In the genomic region with DNA sequence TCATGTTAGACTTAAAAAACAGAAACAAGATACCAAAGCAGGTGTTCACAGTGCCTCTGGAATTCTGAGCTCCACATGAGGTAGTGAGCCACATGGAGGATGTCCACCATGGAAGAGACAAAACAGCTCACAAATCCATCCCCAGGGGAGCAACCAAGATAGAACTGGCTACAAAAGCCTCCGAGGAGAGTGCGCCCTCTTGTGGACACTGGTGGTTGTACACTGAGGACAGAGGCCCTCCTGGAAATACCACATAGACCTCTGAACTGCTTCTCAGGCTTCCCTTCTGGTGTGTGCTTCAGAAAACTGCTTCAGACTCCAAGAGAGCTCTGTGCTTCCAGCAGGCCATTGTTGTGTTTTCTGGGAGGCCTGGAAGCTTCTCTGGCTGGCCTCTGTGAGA, we compare ENCODE assay signal across 9 mouse cellular contexts. TPM values are rescaled to one million over a fixed set of nuclear protein-coding genes. Genes with fewer than 3 reads are reported as not detected.
A peak's percentile ranks its signal among the peaks of the same experiment; 100 is the strongest.
DNase-seq lines count a peak whose midpoint lies in the region; ATAC-seq and TF ChIP-seq lines count a peak whose summit lies in the region.
"Had no signal": no experiment of that assay in that cellular context is flagged by ENCODE, and none has a peak within 500 bp of the region (broad histone marks: within the 10 kb centered on the region; RNA-seq: fewer than 3 reads in every experiment).

No protein-coding gene starts in this region.

- intact Hi-C loops in gastrocnemius, postnatal 14 days (cut with DNase I; ENCODE audit: low total_unique reads) = no loop called here

- no peak overlapping the region for H3ac ChIP-seq in C2C12 (ENCODE audit: control insufficient read depth, insufficient read length, low read depth)

- H3K27me3 ChIP-seq in C2C12 (ENCODE audit: control insufficient read depth, insufficient read depth, insufficient read length) (no peaks in the 10 kb centered on the region), G1E (ENCODE audit: insufficient read depth, low read length) (peaks cover 12% of the 10 kb centered on the region)
- H3K27me3 ChIP-seq: stomach, embryonic 15.5 days had no signal

- H3K79me2 ChIP-seq in C2C12 (ENCODE audit: control insufficient read depth, insufficient read depth) = no peaks in the 10 kb centered on the region

- no peaks in the 10 kb centered on the region for H3K79me3 ChIP-seq in C2C12 (ENCODE audit: low read depth)

- ATAC-seq in G1E (ENCODE audit: extremely low read depth, insufficient number of reproducible peaks, low FRiP score, poor library complexity, severe bottlenecking) = no peak

- H3K4me1 ChIP-seq in G1E (ENCODE audit: insufficient read depth, low read depth, low read length) = peaks cover 4% of the 10 kb centered on the region

- peak; percentile 67 for DNase-seq in G1E (ENCODE audit: low spot score)
- DNase-seq in cerebellum, adult 8-10 months = peak; percentile 60
- peak; percentile 84 for DNase-seq in gastrocnemius, postnatal 14 days
- peak; percentile 50 to 85 for DNase-seq in layer of hippocampus, adult 18-20 months (ENCODE audit: low spot score in 2 of 2)
- peak; percentile 89 for DNase-seq in lung, postnatal 10 days
- DNase-seq in right cerebral cortex, postnatal 4 days = peak; percentile 74
- DNase-seq in urinary bladder, postnatal 4 days (ENCODE audit: low spot score in 2 of 2) = peak; percentile 50 to 88

- H3K4me3 ChIP-seq in C2C12 (ENCODE audit: insufficient read depth, poor library complexity, severe bottlenecking) (no peak overlapping the region), G1E (ENCODE audit: low read depth, low read length) (no peak overlapping the region)
- H3K4me3 ChIP-seq: stomach, embryonic 15.5 days had no signal

- H3K36me3 ChIP-seq in C2C12 (ENCODE audit: control insufficient read depth, insufficient read depth) (no peaks in the 10 kb centered on the region), G1E (replicated peaks) (peaks cover 3% of the 10 kb centered on the region)
- H3K36me3 ChIP-seq: stomach, embryonic 15.5 days had no signal

- TF ChIP-seq CTCF in C2C12 (IDR thresholded peaks at IDR 0.05; ENCODE audit: control insufficient read depth, insufficient read depth, insufficient read length) (peak; percentile 49), G1E (IDR thresholded peaks at IDR 0.05; ENCODE audit: low read depth, low read length) (peak; percentile 98)

- H3K9me3 ChIP-seq in G1E (replicated peaks) = no peaks in the 10 kb centered on the region
- H3K9me3 ChIP-seq: stomach, embryonic 15.5 days had no signal

TF ChIP-seq in C2C12, 6 proteins besides CTCF, POLR2A, EP300 and RAD21:
- TF ChIP-seq USF1 (IDR thresholded peaks at IDR 0.05; ENCODE audit: low read depth) = no peak
- TF ChIP-seq MYOD1 (IDR thresholded peaks at IDR 0.05; ENCODE audit: control insufficient read depth, insufficient read length, low read depth) = no peak
- no peak for TF ChIP-seq MYOG (IDR thresholded peaks at IDR 0.05; ENCODE audit: control insufficient read depth, extremely low read depth, insufficient read length)

RNA-seq across cellular contexts. Expression of a gene that starts 12.5 kb away (rescaled TPM):
- polyA plus RNA-seq in C2C12 (2012; fragmentation: generic; extraction: Trizol) (225 TPM), G1E (2012) (122 and 123 TPM in 2 replicates)
- total RNA-seq in G1E (2014; fragmentation: Nextera tagmentation) (38.7 and 45.7 TPM in 2 replicates), G1E (2017) (82.9 and 117 TPM in 2 replicates)
- 100 to 1,000 TPM; 104 to 113 TPM for total RNA-seq in gastrocnemius, postnatal 14 days (2021)
- 100 to 1,000 TPM; 136 to 161 TPM for total RNA-seq in layer of hippocampus, adult 18-20 months (2021)

RNA-seq across cellular contexts. Expression of a gene that starts 12.6 kb away (rescaled TPM):
- polyA plus RNA-seq in C2C12 (2012; fragmentation: generic; extraction: Trizol) (0.77 TPM), G1E (2012) (1.1 and 1.2 TPM in 2 replicates)
- total RNA-seq in G1E (2014; fragmentation: Nextera tagmentation) (4.9 and 5.5 TPM in 2 replicates), G1E (2017) (2.7 and 4.3 TPM in 2 replicates)
- total RNA-seq in gastrocnemius, postnatal 14 days (2021) = 10 to 100 TPM; 13.3 to 14.8 TPM
- 1 to 10 TPM; 6.1 to 6.8 TPM for total RNA-seq in layer of hippocampus, adult 18-20 months (2021)

RNA-seq across cellular contexts. Expression of a gene that starts 54.2 kb away (rescaled TPM):
- polyA plus RNA-seq in C2C12 (2012; fragmentation: generic; extraction: Trizol) (1.8 TPM), G1E (2012) (4.4 and 7.2 TPM in 2 replicates)
- total RNA-seq in G1E (2014; fragmentation: Nextera tagmentation) (10.3 and 17.3 TPM in 2 replicates), G1E (2017) (5.6 and 7.4 TPM in 2 replicates)
- total RNA-seq in gastrocnemius, postnatal 14 days (2021) = 1 to 10 TPM; 4.5 to 9.4 TPM
- 1 to 10 TPM; 3.7 to 5.8 TPM for total RNA-seq in layer of hippocampus, adult 18-20 months (2021)

RNA-seq across cellular contexts. Expression of a gene that starts 54.2 kb away (rescaled TPM):
- polyA plus RNA-seq in C2C12 (2012; fragmentation: generic; extraction: Trizol) (31.7 TPM), G1E (2012) (10.6 and 12.8 TPM in 2 replicates)
- total RNA-seq in G1E (2014; fragmentation: Nextera tagmentation) (29.9 and 30.0 TPM in 2 replicates), G1E (2017) (63.4 and 70.1 TPM in 2 replicates)
- total RNA-seq in gastrocnemius, postnatal 14 days (2021) = 10 to 100 TPM; 22.9 to 25.1 TPM
- 10 to 100 TPM; 67.4 to 67.7 TPM for total RNA-seq in layer of hippocampus, adult 18-20 months (2021)
